Mouse (Mus musculus) lung, adult 2 months (tissue): Measurements from ENCODE around the gene Hoxa5. TPM values are rescaled to one million over a fixed set of nuclear protein-coding genes. Genes with fewer than 3 reads are reported as not detected.

Experiments
- DNase-seq: peaks from one replicate; pipeline ENCODE4 v3.0.0; 2022
- H3K4me1 ChIP-seq: fragments of 200-500 bp; 2 replicates; pipeline ENCODE4 v1.6.1; 2011; ENCODE audit warnings: low read length; ENCODE audit not compliant: control insufficient read depth, insufficient read depth
- H3K4me3 ChIP-seq: fragments of 200-500 bp; replicated peaks from 2 replicates; pipeline ENCODE3; 2011; ENCODE audit warnings: low read depth, mild to moderate bottlenecking, control low read depth, low read length; ENCODE audit errors: extremely low read depth
- CTCF ChIP-seq: fragments of 200-500 bp; IDR thresholded peaks from 2 replicates; pipeline ENCODE4 v1.5.1; 2011; ENCODE audit warnings: mild to moderate bottlenecking, low read length, control low read depth; ENCODE audit not compliant: insufficient read depth
- POLR2A ChIP-seq: fragments of 200-500 bp; IDR thresholded peaks from 2 replicates; pipeline ENCODE4 v1.6.1; 2011; ENCODE audit warnings: low read depth, mild to moderate bottlenecking, control low read depth, low read length, borderline replicate concordance; ENCODE audit errors: extremely low read depth
- WGBS: fragments of 180-500 bp; shearing (Covaris S2); methylation state at CpG from one replicate; pipeline ENCODE4 v1.1.7; 2018; 5-methylcytosine and 5-hydroxymethylcytosine counted together
- polyA plus RNA-seq: library from polyadenylated mRNA; depleted of rRNA; stranded (reverse); fragments of >200 nt; gene quantifications from 2 replicates; pipeline ENCODE4 v1.2.3, GENCODE M21; 2012

Gene Hoxa5
- polyA plus RNA-seq, 1 experiment, result 29.1 TPM

DNA sequence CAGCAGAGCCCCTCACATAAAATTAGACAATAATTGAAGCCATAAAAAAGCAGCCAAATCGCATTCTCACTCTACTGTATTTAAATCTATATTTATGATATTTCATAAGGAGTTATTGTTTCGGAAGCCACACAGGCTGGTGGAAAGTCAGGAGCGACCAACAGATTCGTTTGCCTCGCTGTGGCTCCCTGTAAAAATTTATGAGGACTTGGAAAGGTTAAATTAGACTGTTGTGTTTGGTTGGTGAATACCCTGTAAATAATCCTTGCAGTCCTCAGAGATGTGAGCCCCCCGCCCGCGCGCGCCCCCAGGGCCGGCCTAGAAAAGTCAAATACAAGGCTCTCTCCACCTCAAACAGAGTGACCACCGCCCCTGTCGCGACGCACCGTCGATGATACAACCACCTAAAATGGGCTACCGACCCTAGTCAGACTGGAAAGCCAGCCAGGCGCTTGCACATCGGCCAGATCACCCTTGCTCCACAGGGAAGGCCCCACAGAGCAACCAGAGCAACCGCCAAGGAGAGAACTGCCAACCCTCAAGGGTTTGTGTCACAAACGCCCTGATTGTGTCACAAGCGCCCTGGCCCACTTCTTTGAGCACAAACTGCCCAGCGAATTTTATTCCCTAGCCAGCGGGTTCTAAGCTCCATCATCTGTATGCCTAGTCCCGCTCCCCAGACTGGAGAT lies 22.3 kb upstream of the Hoxa5 start:
- no peak overlapping the region for H3K4me3 ChIP-seq
- H3K4me1 ChIP-seq, result no peaks in the 10 kb centered on the region; the same call in 1 of the 2 replicates
- no peak for DNase-seq
- WGBS, result 8% methylated on average over 26 of the region's 26 CpGs
- TF ChIP-seq CTCF (no peak), POLR2A (no peak)

GRCm38 (mm10) chr6:52225612-52226568 lies 21.5 kb upstream of the Hoxa5 start:
- no peak for TF ChIP-seq POLR2A
- TF ChIP-seq CTCF, result no peak
- Histone ChIP-seq H3K4me3 (no peak overlapping the region), H3K4me1 (peaks cover 3% of the 10 kb centered on the region; the same call in 1 of the 2 replicates)
- 4% methylated on average over 69 of the region's 69 CpGs for WGBS
- no peak for DNase-seq

DNA sequence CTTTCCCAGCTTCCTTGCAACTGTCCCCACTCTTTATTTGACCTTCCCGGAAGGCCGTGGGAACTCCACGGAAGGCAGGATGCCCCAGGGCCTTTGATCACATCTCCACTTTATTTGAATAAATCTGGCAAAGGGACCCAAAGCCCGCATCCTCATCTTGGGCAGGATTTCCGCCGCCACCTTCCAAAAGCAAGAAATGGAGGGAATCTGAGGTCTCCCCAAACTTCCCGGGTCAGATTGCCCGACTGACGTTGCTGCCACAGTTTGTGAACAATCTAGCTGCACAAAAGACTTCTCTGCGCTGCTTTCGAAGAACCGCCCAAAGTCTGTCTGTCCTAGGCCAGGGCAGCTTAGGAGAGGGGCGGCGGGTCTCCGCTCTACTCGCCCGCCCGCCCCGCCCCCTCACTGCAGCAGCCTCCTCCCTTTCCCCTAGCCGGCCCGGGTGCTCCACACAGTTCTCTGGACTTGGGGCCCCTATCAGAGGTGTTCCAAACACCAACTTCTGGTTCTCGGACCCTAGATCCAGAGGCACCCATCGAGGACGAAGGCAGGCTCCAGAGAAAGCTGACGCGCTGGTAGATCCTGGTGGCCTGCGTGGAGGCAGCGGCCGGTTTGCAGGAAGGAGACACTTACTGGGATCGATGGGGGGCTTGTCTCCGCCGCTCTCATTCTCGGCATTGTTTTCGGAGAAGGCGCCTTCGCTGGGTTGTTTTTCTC lies 20.7 kb upstream of the Hoxa5 start:
- DNase-seq, result no peak
- WGBS, result 6% methylated on average over 36 of the region's 36 CpGs
- Histone ChIP-seq H3K4me1 (peaks cover 3% of the 10 kb centered on the region; the same call in 1 of the 2 replicates), H3K4me3 (no peak overlapping the region)
- TF ChIP-seq CTCF (no peak), POLR2A (no peak)

DNA sequence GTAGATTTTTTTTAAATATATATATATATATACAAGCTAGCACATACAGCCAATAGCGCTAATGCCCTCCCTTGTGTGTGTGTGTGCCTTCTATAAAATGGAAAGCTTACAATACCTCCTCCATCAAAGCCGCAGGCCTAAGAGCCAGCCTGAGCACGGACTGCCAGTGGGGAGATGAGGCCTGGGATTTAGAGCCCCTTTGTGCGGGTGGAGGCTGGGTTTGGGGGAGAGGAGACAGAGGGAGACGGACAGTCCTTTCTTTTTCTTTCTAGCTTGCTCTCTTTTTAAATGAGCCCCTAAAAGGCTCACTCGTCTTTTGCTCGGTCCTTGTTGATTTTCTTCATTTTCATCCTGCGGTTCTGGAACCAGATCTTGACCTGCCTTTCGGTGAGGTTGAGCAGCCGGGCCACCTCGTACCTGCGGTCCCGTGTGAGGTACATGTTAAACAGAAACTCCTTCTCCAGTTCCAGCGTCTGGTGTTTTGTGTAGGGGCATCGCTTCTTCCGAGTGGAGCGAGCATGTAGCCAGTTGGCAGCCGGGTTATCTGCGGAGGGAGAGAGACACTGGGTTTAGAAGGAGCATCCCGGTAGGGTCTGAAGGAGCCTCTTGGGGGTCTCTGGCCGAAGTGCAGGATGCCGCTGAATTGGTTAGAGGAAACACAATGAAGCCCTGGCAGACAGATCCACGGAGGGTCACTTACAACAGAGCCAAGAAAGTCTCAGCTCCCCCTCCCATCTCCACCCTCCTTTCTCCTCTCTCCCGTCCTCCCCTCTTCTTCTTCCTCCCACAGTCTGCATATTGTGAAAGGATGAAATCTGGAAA lies 19.8 kb upstream of the Hoxa5 start:
- 29% methylated on average over 24 of the region's 24 CpGs for WGBS
- H3K4me1 ChIP-seq, result peaks cover 3% of the 10 kb centered on the region; the same call in 1 of the 2 replicates
- DNase-seq, result no peak
- no peak for TF ChIP-seq CTCF
- H3K4me3 ChIP-seq, result no peak overlapping the region

DNA sequence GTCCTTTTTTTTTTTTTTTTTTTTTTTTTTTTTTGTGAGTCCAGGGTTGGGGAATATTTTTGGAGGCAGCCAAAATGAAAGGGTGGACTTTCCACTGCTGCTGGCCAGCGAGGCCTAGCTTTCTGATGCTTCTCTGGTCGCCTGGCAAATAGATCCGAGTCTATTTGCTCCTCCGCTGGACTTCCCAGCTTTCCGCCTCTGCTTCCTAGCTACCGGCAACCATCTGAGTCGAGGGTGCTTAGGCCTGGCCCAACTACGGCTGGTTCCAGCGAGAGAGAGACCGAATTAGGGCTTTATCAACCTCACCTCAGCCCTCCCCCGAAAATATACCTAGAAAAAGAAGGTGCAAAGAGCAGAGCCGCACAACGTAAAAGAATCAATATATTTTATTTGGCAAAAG lies 18.3 kb upstream of the Hoxa5 start:
- TF ChIP-seq CTCF (no peak), POLR2A (no peak)
- Histone ChIP-seq H3K4me3 (no peak overlapping the region), H3K4me1 (peaks cover 3% of the 10 kb centered on the region; the same call in 1 of the 2 replicates)
- WGBS, result 65% methylated on average over 13 of the region's 13 CpGs
- no peak for DNase-seq

DNA sequence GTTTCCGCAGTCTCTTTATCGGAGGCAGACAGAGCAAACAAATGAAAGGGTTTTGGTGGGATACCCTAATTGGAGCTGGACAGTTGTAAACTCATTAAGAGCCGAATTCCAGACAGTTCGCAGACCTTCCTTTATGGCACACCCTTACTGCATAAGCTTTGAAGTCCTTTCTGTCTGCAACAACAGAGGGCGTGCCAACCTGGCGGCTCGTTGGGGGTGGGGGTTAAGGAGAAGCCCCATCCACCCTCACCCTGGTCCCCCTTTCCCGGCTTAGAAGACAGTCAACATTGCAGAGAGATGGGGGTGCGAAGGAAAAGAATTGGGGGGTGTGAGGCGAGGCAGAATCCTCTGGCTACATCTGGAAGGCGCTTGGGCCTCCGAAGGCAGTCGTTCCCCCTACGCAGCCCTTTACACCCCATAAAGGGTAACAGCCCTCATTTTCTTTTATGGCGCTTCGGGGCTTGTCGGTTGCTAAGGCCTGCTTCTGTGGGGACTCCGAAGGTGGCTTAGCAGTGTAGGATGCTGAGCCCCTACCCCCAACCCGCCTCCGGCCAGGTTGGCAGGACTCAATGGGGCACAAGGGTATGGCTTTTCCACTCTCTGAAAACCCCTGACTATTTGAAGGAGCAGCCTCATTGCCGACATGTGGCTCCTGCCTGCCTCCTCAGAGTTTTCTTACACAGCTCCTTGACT lies 17.8 kb upstream of the Hoxa5 start:
- H3K4me3 ChIP-seq, result no peak overlapping the region
- peaks cover 3% of the 10 kb centered on the region; the same call in 1 of the 2 replicates for H3K4me1 ChIP-seq
- no peak for DNase-seq
- 44% methylated on average over 21 of the region's 21 CpGs for WGBS
- no peak for TF ChIP-seq POLR2A
- no peak for TF ChIP-seq CTCF

DNA sequence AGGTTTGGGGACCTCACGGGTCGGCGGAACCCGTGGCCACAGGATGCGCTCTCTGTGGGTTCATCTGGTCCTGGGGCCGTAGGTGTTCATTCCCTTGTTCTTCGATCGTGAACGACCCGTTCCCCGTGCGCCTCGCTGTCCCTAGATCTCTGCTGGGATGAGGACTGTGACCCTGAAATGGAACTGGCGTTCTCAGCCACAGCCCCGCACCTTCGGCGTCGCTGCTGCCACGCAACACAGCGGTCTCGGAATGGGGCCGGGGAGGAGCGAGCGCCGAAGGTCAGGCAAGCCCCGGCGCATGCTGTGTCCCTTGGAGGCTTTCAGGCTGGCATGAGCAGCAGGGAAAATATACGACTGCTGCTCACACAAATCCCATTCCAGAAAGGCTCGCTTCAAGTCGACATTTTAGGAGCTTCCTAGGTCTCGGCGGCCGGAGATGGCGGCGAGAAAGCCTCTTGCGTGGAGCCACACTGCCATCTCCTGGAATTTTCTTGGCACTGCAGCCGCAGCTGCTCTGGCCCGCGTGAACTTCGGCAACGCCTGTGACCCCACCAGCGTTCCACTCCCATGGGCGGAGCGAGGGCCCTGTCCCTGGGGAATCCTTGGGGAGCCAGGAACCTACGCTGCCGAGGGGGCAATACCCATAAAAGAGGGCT lies 17.1 kb upstream of the Hoxa5 start, which contains the start of gene Hoxa7:
Gene Hoxa7 (minus strand): TSS at position 518 of the 656 bp plus-strand sequence.
- WGBS, result 3% methylated on average over 46 of the region's 46 CpGs
- peaks cover 3% of the 10 kb centered on the region; the same call in 1 of the 2 replicates for H3K4me1 ChIP-seq
- DNase-seq, result peak; percentile 86
- H3K4me3 ChIP-seq, result peak within 1 kb of the TSS; percentile 82
- 0 out of 2 replicates have a peak, but pooled peaks have one; percentile 22 for TF ChIP-seq POLR2A
- TF ChIP-seq CTCF, result peak; percentile 82

- H3K4me3 ChIP-seq, result peak overlapping the region; percentile 82
- TF ChIP-seq CTCF (no peak), POLR2A (no peak)
- 40% methylated on average over 12 of the region's 12 CpGs for WGBS
- H3K4me1 ChIP-seq, result peaks cover 3% of the 10 kb centered on the region; the same call in 1 of the 2 replicates
- no peak for DNase-seq
These were observed 16.5 kb upstream of the Hoxa5 start for GRCm38 (mm10) chr6:52220865-52221310.
